Mouse (Mus musculus) testis, adult 2 months (tissue): Measurements from ENCODE around the gene Slc8a2.

Source experiments
- CTCF ChIP-seq: fragments of 200-500 bp; IDR thresholded peaks from 2 replicates; pipeline ENCODE4 v1.5.1; 2012; ENCODE audit warnings: low read depth, mild to moderate bottlenecking, inconsistent platforms, low read length, moderate library complexity; ENCODE audit not compliant: control insufficient read depth, insufficient read depth, insufficient replicate concordance
- POLR2A ChIP-seq: fragments of 200-500 bp; IDR thresholded peaks from 2 replicates; pipeline ENCODE4 v1.6.1; 2012; ENCODE audit warnings: low read depth, mild to moderate bottlenecking, inconsistent platforms, low read length, moderate library complexity; ENCODE audit not compliant: control insufficient read depth

DNA sequence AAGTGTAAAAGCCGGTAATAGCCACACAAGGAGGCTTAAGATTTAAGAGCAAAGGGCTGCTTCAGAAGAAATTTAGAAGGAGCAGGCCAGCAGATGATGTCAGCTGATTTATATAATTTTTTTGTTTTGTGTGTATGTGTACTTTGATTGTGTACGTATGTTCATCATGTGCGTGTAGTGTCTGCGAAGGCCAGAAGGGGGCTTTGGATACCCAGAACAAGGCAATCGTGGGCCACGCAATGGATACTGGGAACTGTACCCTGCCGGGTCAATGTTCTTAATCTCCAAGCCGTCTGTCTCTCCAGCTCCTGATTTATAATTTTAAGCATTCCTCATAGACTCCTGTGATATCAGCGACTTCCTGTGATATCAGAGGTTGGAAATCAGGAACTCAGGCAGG lies 31.7 kb downstream of the Slc8a2 start:
- no peak for TF ChIP-seq CTCF
- TF ChIP-seq POLR2A, result no peak
